Mouse (Mus musculus) heart, adult 8-10 months (tissue): ENCODE results near the gene Olfr1351. TPM values are rescaled to one million over a fixed set of nuclear protein-coding genes. Genes with fewer than 3 reads are reported as not detected.
"Not testable (repeated sequence)": the region's sequence is repeated elsewhere in the genome, so short reads cannot be mapped to it uniquely, and the experiment has no call there.

ENCODE experiments used
- DNase-seq: peaks from one replicate; pipeline ENCODE4 v3.0.0; 2022; ENCODE audit warnings: low spot score
- total RNA-seq, 4 experiments: library from RNA; stranded (reverse); gene quantifications; 2 replicates each; pipeline ENCODE4 v1.2.4; 2022

The Olfr1351 gene
- not detected for total RNA-seq

- no peak for DNase-seq
These were observed at the start of gene Olfr1351 for GRCm38 (mm10) chr10:79012172-79012571. Olfr1351 (plus strand) TSS chr10:79012472.

- not testable (repeated sequence) for DNase-seq
These were observed 49.3 kb upstream of the Olfr1351 start, which contains the start of gene Olfr1353 for GRCm38 (mm10) chr10:78963009-78963408. Olfr1353 (plus strand) TSS chr10:78963309.

DNA sequence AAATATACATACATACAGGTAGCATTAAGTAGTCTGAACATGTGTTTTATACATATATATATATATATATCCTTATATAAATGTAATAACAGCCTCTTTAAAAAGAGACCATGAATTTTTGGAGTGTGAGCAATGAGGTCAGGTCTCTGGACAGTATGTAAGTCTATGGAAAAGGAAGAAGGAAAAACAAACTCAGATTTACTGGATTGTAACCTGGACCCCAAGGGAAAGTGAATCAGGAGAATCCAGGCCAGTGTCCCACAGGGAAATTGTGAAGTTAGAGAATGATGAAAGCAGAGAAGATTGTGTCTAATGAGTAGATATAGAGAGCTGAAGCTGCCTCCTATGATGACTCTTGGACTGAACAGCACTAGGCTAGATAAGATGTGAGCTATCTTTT, 31.5 kb upstream of the Olfr1351 start, which contains the start of gene Olfr1352:
TSS of gene Olfr1352 (plus strand) at position 301 of the 400 bp plus-strand sequence.
- no peak for DNase-seq

GRCm38 (mm10) chr10:79028441-79028840, 16.2 kb downstream of the Olfr1351 start, which contains the start of gene Olfr57:
Olfr57 (plus strand) TSS chr10:79028741.
- no peak for DNase-seq

DNA sequence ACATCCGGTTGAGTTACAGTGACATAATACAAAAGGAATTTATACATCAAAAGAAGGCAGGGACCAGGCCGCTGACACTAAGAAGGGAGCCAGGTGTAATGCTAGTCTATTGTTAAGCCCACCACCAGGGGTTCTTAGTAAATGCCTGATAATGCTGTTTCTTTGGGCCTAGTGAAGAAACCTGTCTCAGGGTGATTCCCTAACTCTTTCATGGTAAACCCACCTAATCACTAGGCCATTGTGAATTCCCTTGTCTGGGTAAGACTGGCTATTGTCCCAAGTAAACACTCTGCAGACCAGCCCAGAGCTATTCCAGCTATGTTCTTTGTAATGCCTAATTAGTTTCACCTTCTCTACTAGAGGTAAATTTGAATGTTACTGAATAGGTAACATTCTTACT, 30.2 kb downstream of the Olfr1351 start:
- DNase-seq = not testable (repeated sequence)

GRCm38 (mm10) chr10:79057370-79057769, 45.1 kb downstream of the Olfr1351 start:
- DNase-seq = not testable (repeated sequence)

Other genes starting within 250 kb of the Olfr1351 start
- not detected for gene Slc1a6, start 232.0 kb upstream of the Olfr1351 start, total RNA-seq
- gene Olfr1356, start 160.3 kb upstream of the Olfr1351 start, total RNA-seq = not detected
- gene Olfr1355, start 136.9 kb upstream of the Olfr1351 start, total RNA-seq = not detected
- gene Olfr1354, start 99.3 kb upstream of the Olfr1351 start, total RNA-seq = not detected
- gene Olfr8, start 61.8 kb upstream of the Olfr1351 start, total RNA-seq = not detected
- gene Olfr1353, start 49.2 kb upstream of the Olfr1351 start, total RNA-seq = not detected
- not detected for gene Olfr1352, start 31.4 kb upstream of the Olfr1351 start, total RNA-seq
- not detected for gene Olfr57, start 16.3 kb downstream of the Olfr1351 start, total RNA-seq
- 10 to 100 TPM; 11.5 to 13.3 (median 12.3) TPM for gene 2610008E11Rik, start 85.1 kb downstream of the Olfr1351 start, total RNA-seq
- not detected for gene Vmn2r80, start 136.3 kb downstream of the Olfr1351 start, total RNA-seq
- not detected for gene Vmn2r81, start 235.2 kb downstream of the Olfr1351 start, total RNA-seq